Mouse (Mus musculus): Measurements from ENCODE around the gene Opcml. TPM values are rescaled to one million over a fixed set of nuclear protein-coding genes. Genes with fewer than 3 reads are reported as not detected.

Opcml gene
- polyA plus RNA-seq, 1 experiment, result 1.3 TPM

GRCm38 (mm10) chr9:28764149-28764548 is 973.6 kb downstream of the Opcml start:
- no peaks in the 10 kb centered on the region for H3K4me1 ChIP-seq (ENCODE audit: control insufficient read depth, insufficient read depth, low read length)
- no peak for TF ChIP-seq POLR2A (IDR thresholded peaks at IDR 0.05; ENCODE audit: borderline replicate concordance, control insufficient read depth, low read depth, low read length)
- TF ChIP-seq CTCF (IDR thresholded peaks at IDR 0.05; ENCODE audit: control insufficient read depth, insufficient read depth, low read length), result no peak
- 61% methylated on average over 1 of the region's 1 CpGs for WGBS
- no peak overlapping the region for H3K4me3 ChIP-seq (replicated peaks; ENCODE audit: control insufficient read depth, low read depth, low read length)
- no peak overlapping the region for H3K27ac ChIP-seq (ENCODE audit: control insufficient read depth, insufficient read depth, low read depth, low read length, poor library complexity)

GRCm38 (mm10) chr9:28776517-28777503 is 986.2 kb downstream of the Opcml start:
- TF ChIP-seq POLR2A (IDR thresholded peaks at IDR 0.05; ENCODE audit: borderline replicate concordance, control insufficient read depth, low read depth, low read length) (no peak), CTCF (IDR thresholded peaks at IDR 0.05; ENCODE audit: control insufficient read depth, insufficient read depth, low read length) (no peak)
- 67% methylated on average over 10 of the region's 10 CpGs for WGBS

GRCm38 (mm10) chr9:28783834-28784233 is 993.3 kb downstream of the Opcml start:
- 40% methylated on average over 4 of the region's 4 CpGs for WGBS
- Histone ChIP-seq H3K4me3 (replicated peaks; ENCODE audit: control insufficient read depth, low read depth, low read length) (no peak overlapping the region), H3K27ac (ENCODE audit: control insufficient read depth, insufficient read depth, low read depth, low read length, poor library complexity) (no peak overlapping the region), H3K4me1 (ENCODE audit: control insufficient read depth, insufficient read depth, low read length) (no peaks in the 10 kb centered on the region)
- no peak for TF ChIP-seq POLR2A (IDR thresholded peaks at IDR 0.05; ENCODE audit: borderline replicate concordance, control insufficient read depth, low read depth, low read length)

More at GRCm38 (mm10) chr9:28776517-28777503, 986.2 kb downstream of the Opcml start:
- no peaks in the 10 kb centered on the region for H3K4me1 ChIP-seq (ENCODE audit: control insufficient read depth, insufficient read depth, low read length)
- H3K4me3 ChIP-seq (replicated peaks; ENCODE audit: control insufficient read depth, low read depth, low read length), result no peak overlapping the region
- H3K27ac ChIP-seq (ENCODE audit: control insufficient read depth, insufficient read depth, low read depth, low read length, poor library complexity), result no peak overlapping the region

- Histone ChIP-seq H3K4me3 (replicated peaks; ENCODE audit: control insufficient read depth, low read depth, low read length) (no peak overlapping the region), H3K27ac (ENCODE audit: control insufficient read depth, insufficient read depth, low read depth, low read length, poor library complexity) (no peak overlapping the region), H3K4me1 (ENCODE audit: control insufficient read depth, insufficient read depth, low read length) (no peaks in the 10 kb centered on the region)
- WGBS, result 69% methylated on average over 1 of the region's 1 CpGs
- TF ChIP-seq POLR2A (IDR thresholded peaks at IDR 0.05; ENCODE audit: borderline replicate concordance, control insufficient read depth, low read depth, low read length), result no peak
- no peak for TF ChIP-seq CTCF (IDR thresholded peaks at IDR 0.05; ENCODE audit: control insufficient read depth, insufficient read depth, low read length)
These were observed 998.9 kb downstream of the Opcml start for GRCm38 (mm10) chr9:28789439-28789838.

- Histone ChIP-seq H3K27ac (ENCODE audit: control insufficient read depth, insufficient read depth, low read depth, low read length, poor library complexity) (no peak overlapping the region), H3K4me1 (ENCODE audit: control insufficient read depth, insufficient read depth, low read length) (no peaks in the 10 kb centered on the region), H3K4me3 (replicated peaks; ENCODE audit: control insufficient read depth, low read depth, low read length) (no peak overlapping the region)
- TF ChIP-seq CTCF (IDR thresholded peaks at IDR 0.05; ENCODE audit: control insufficient read depth, insufficient read depth, low read length) (no peak), POLR2A (IDR thresholded peaks at IDR 0.05; ENCODE audit: borderline replicate concordance, control insufficient read depth, low read depth, low read length) (no peak)
- 32% methylated on average over 2 of the region's 2 CpGs for WGBS
These were observed 1009.5 kb downstream of the Opcml start for GRCm38 (mm10) chr9:28800100-28800499.

GRCm38 (mm10) chr9:28806666-28807065 is 1016.1 kb downstream of the Opcml start:
- no peak for TF ChIP-seq CTCF (IDR thresholded peaks at IDR 0.05; ENCODE audit: control insufficient read depth, insufficient read depth, low read length)
- no peak for TF ChIP-seq POLR2A (IDR thresholded peaks at IDR 0.05; ENCODE audit: borderline replicate concordance, control insufficient read depth, low read depth, low read length)
- no peak overlapping the region for H3K27ac ChIP-seq (ENCODE audit: control insufficient read depth, insufficient read depth, low read depth, low read length, poor library complexity)

GRCm38 (mm10) chr9:28822060-28822459 is 1031.5 kb downstream of the Opcml start:
- Histone ChIP-seq H3K4me1 (ENCODE audit: control insufficient read depth, insufficient read depth, low read length) (no peaks in the 10 kb centered on the region), H3K27ac (ENCODE audit: control insufficient read depth, insufficient read depth, low read depth, low read length, poor library complexity) (no peak overlapping the region), H3K4me3 (replicated peaks; ENCODE audit: control insufficient read depth, low read depth, low read length) (no peak overlapping the region)
- TF ChIP-seq CTCF (IDR thresholded peaks at IDR 0.05; ENCODE audit: control insufficient read depth, insufficient read depth, low read length), result no peak
- TF ChIP-seq POLR2A (IDR thresholded peaks at IDR 0.05; ENCODE audit: borderline replicate concordance, control insufficient read depth, low read depth, low read length), result no peak
- WGBS, result 84% methylated on average over 3 of the region's 3 CpGs

More at GRCm38 (mm10) chr9:28806666-28807065, 1016.1 kb downstream of the Opcml start:
- Histone ChIP-seq H3K4me3 (replicated peaks; ENCODE audit: control insufficient read depth, low read depth, low read length) (no peak overlapping the region), H3K4me1 (ENCODE audit: control insufficient read depth, insufficient read depth, low read length) (no peaks in the 10 kb centered on the region)

- TF ChIP-seq POLR2A (IDR thresholded peaks at IDR 0.05; ENCODE audit: borderline replicate concordance, control insufficient read depth, low read depth, low read length), result no peak
- TF ChIP-seq CTCF (IDR thresholded peaks at IDR 0.05; ENCODE audit: control insufficient read depth, insufficient read depth, low read length), result no peak
- H3K4me1 ChIP-seq (ENCODE audit: control insufficient read depth, insufficient read depth, low read length), result no peaks in the 10 kb centered on the region
- H3K27ac ChIP-seq (ENCODE audit: control insufficient read depth, insufficient read depth, low read depth, low read length, poor library complexity), result no peak overlapping the region
- WGBS, result 67% methylated on average over 5 of the region's 5 CpGs
- H3K4me3 ChIP-seq (replicated peaks; ENCODE audit: control insufficient read depth, low read depth, low read length), result no peak overlapping the region
These were observed 1031.9 kb downstream of the Opcml start for GRCm38 (mm10) chr9:28822466-28822865.
